Mouse (Mus musculus) intestine, embryonic 16.5 days (tissue): ENCODE data around the gene Slirp. TPM values are rescaled to one million over a fixed set of nuclear protein-coding genes. Genes with fewer than 3 reads are reported as not detected.

Experiments used
- ATAC-seq: fragments of 200-750 bp; cut with Nextera tagmentation; 2 replicates; pipeline ENCODE4 v1.8.0; 2017; ENCODE audit warnings: moderate TSS enrichment, moderate library complexity
- H3K27ac ChIP-seq: fragments of 300-500 bp; sonication (generic); 2 replicates; pipeline ENCODE4 v1.5.1; 2014; ENCODE audit warnings: mild to moderate bottlenecking, low read length
- H3K27me3 ChIP-seq: fragments of 300-500 bp; sonication (generic); replicated peaks from 2 replicates; pipeline ENCODE4 v1.6.1; 2014; ENCODE audit warnings: low read length, control low read depth, mixed read lengths; ENCODE audit not compliant: control insufficient read depth, insufficient read depth
- H3K36me3 ChIP-seq: fragments of 300-500 bp; sonication (generic); 2 replicates; pipeline ENCODE4 v1.6.1; 2014; ENCODE audit warnings: low read length, control low read depth; ENCODE audit not compliant: control insufficient read depth, insufficient read depth
- H3K4me1 ChIP-seq: fragments of 300-500 bp; sonication (generic); 2 replicates; pipeline ENCODE4 v1.6.1; 2014; ENCODE audit warnings: low read length, control low read depth, mixed read lengths; ENCODE audit not compliant: control insufficient read depth, insufficient read depth
- H3K4me2 ChIP-seq: fragments of 300-500 bp; sonication (generic); 2 replicates; pipeline ENCODE4 v1.6.1; 2014; ENCODE audit warnings: low read depth, low read length, control low read depth
- H3K4me3 ChIP-seq: fragments of 300-500 bp; sonication (generic); 2 replicates; pipeline ENCODE4 v1.5.1; 2014; ENCODE audit warnings: mild to moderate bottlenecking, low read length
- H3K9ac ChIP-seq: fragments of 300-500 bp; sonication (generic); 2 replicates; pipeline ENCODE4 v1.6.1; 2014; ENCODE audit warnings: low read depth, low read length
- H3K9me3 ChIP-seq: fragments of 300-500 bp; sonication (generic); 2 replicates; pipeline ENCODE4 v1.6.1; 2016; ENCODE audit warnings: low read length, control low read depth; ENCODE audit not compliant: control insufficient read depth
- WGBS: fragments of 180-500 bp; shearing (Covaris S2); extraction: QIAGEN DNeasy Blood & Tissue Kit; methylation state at CpG from one replicate; pipeline ENCODE4 v1.1.7; 2014; 5-methylcytosine and 5-hydroxymethylcytosine counted together
- polyA plus RNA-seq: library from polyadenylated mRNA; unstranded; fragments of >200 nt; fragmentation: Nextera tagmentation; extraction: Ambion mirVana; gene quantifications from 2 replicates; pipeline ENCODE4 v1.2.1, GENCODE M21; 2015

Slirp gene
- polyA plus RNA-seq = 258 and 261 TPM in 2 replicates

DNA sequence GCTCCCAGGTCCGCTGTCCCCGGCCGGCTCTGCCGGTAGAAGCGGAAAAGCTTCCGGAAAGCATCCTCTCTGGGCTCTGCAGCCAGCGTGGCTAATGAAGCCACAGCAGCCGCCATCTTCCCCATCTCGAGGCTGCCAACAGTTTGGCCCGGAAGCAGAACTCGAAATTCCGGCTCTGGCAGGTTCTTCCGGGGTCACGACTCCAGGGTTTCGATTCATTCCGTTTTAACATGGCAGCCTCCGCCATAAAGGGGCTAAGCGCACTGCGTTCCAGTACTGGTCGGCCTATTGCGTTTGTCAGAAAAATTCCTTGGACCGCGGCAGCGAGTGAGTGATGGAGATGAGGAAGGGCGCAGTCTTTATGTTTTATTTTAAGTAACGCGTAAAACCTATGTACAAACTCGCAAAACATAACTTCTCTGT lies at the start of gene Slirp, which contains the start of gene Alkbh1:
Gene Slirp (plus strand): TSS at position 197 of the 423 bp plus-strand sequence.
Gene Alkbh1 (minus strand): TSS at position 318 of the 423 bp plus-strand sequence.
- peak within 1 kb of the TSS; percentile 99 for H3K9ac ChIP-seq
- H3K4me3 ChIP-seq = peak within 1 kb of the TSS; percentile 99
- peak; percentile 93 for ATAC-seq
- H3K27me3 ChIP-seq = no peaks in the 10 kb centered on the region
- peak within 1 kb of the TSS; percentile 72 for H3K4me2 ChIP-seq
- H3K9me3 ChIP-seq = no peaks in the 10 kb centered on the region
- peaks cover 11% of the 10 kb centered on the region for H3K4me1 ChIP-seq
- under 1% methylated on average over 28 of the region's 28 CpGs for WGBS
- peak within 1 kb of the TSS; percentile 83 for H3K27ac ChIP-seq
- H3K36me3 ChIP-seq = peaks cover 11% of the 10 kb centered on the region

DNA sequence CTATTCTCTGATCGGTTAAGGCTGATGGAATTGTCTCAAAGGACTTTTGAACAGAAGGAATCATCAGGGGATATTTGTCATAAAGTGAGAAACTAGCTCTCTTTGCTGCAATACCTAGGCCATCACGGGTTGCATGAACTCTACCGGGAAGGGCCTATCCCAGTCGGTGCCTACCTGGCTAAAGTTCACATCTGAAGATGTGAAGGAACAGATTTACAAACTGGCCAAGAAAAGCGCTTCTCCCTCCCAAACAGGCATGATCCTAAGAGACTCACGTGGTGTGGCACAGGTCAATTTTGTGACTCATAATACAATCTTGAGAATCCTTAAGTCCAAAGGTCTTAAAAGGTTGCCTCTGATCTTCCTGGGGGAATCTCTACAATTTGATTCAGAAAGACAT lies 49.4 kb upstream of the Slirp start:
- no peak overlapping the region for H3K4me2 ChIP-seq
- no peaks in the 10 kb centered on the region for H3K9me3 ChIP-seq
- H3K4me3 ChIP-seq = no peak overlapping the region
- WGBS = 73% methylated on average over 6 of the region's 6 CpGs
- no peaks in the 10 kb centered on the region for H3K27me3 ChIP-seq
- ATAC-seq = peak; percentile 61
- no peak overlapping the region for H3K9ac ChIP-seq
- H3K27ac ChIP-seq = peak overlapping the region; percentile 29; the same call in 1 of the 2 replicates
- H3K36me3 ChIP-seq = no peaks in the 10 kb centered on the region
- H3K4me1 ChIP-seq = peaks cover 7% of the 10 kb centered on the region; the same call in 1 of the 2 replicates

DNA sequence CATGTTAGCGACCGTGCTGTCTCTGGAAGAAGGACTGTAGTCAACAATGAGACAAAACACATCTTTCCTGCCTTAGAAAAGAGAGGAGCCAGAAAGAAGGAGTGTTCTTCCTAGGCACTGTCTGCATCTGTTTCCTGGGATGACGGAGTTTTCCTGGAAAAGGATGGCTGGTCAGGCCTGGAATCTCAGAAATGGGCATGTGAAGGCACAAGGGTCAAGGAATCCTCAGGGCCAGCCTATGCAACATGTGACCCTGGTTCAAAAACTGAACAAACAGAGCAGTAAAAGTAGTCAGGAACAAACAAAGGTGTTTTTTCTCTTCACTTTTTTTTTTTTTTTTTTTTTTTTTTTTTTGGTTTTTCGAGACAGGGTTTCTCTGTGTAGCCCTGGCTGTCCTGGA lies 46.6 kb upstream of the Slirp start:
- 83% methylated on average over 4 of the region's 4 CpGs for WGBS
- Histone ChIP-seq H3K4me3 (no peak overlapping the region), H3K27ac (no peak overlapping the region), H3K4me2 (no peak overlapping the region), H3K27me3 (no peaks in the 10 kb centered on the region), H3K36me3 (no peaks in the 10 kb centered on the region), H3K9me3 (no peaks in the 10 kb centered on the region), H3K4me1 (peaks cover 7% of the 10 kb centered on the region; the same call in 1 of the 2 replicates), H3K9ac (no peak overlapping the region)
- ATAC-seq = no peak

DNA sequence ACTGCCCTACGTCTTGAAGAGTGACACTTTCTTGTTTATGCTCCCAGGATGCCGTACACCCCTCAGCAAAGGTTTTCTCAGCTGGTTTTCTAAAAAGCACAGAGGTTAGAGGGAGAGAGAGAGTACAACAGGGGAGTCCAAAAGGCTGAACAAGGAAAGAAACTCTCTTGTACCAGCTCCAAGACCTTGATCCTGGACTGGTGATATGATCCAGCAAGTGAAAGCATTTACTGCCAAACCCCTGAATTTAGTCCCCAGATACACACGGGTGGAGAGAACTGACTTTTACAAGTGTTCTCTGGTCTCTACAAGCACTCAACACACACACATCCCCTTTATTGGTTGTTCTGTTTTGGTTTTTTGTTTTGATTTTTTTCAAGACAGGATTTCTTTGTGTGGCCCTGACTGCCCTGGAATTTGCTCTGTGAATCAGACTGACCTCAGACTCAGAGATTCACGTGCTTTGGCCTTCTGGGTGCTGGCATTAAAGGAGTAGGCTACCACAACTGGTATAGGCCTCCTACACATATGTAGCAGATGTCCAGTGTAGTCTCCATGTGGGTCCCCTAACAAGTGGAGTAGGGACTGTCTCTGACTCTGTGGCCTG lies 45.8 kb upstream of the Slirp start:
- ATAC-seq = no peak
- Histone ChIP-seq H3K27ac (peak overlapping the region; percentile 16; the same call in 1 of the 2 replicates), H3K36me3 (no peaks in the 10 kb centered on the region)

DNA sequence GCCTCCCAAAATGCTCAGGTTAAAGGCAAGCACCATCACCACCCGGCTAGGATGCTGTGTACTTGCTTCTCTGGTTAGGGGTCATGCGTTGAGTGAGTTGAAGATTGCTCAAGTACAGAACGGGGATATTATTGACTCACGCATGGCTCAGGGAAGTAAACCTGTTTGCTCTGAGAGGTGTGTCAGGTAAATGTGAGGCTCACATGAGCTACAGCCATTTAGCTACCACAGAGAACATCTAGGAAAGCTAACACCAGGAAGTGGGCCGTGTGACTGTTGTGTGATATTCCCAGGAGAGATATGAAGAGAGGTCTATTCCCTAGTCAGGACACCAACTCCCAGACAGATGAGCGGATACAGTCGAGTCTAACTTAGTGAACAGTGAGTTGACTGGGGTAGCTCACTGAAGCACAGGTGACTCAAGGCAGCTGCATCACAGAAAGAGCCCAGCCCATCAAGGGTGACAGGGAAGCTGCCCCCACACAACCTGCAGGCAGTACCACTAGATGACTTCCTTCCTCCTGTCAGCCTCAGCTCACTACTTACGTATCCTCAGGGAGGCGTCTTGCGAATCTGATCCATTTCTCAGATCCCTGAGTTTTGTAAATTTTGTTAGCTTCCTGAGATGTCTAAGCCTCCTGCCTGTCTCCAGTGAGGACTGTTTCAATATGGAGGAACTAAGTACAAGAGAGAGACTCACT lies 44.4 kb upstream of the Slirp start:
- WGBS = 74% methylated on average over 10 of the region's 10 CpGs
- H3K9ac ChIP-seq = no peak overlapping the region
- 0 out of 2 replicates have a peak, but pooled peaks cover 5% of the 10 kb centered on the region for H3K4me1 ChIP-seq
- no peak overlapping the region for H3K4me3 ChIP-seq
- H3K27me3 ChIP-seq = no peaks in the 10 kb centered on the region
- no peaks in the 10 kb centered on the region for H3K36me3 ChIP-seq
- peak; percentile 81 for ATAC-seq
- no peak overlapping the region for H3K4me2 ChIP-seq
- H3K27ac ChIP-seq = peak overlapping the region; percentile 75
- no peaks in the 10 kb centered on the region for H3K9me3 ChIP-seq

More for the DNA sequence above, 45.8 kb upstream of the Slirp start:
- 64% methylated on average over 4 of the region's 4 CpGs for WGBS
- H3K9me3 ChIP-seq = no peaks in the 10 kb centered on the region
- H3K4me1 ChIP-seq = peaks cover 7% of the 10 kb centered on the region; the same call in 1 of the 2 replicates
- no peaks in the 10 kb centered on the region for H3K27me3 ChIP-seq
- 0 out of 2 replicates have a peak overlapping the region, but pooled peaks have one; percentile 21 for H3K9ac ChIP-seq
- no peak overlapping the region for H3K4me3 ChIP-seq
- no peak overlapping the region for H3K4me2 ChIP-seq

DNA sequence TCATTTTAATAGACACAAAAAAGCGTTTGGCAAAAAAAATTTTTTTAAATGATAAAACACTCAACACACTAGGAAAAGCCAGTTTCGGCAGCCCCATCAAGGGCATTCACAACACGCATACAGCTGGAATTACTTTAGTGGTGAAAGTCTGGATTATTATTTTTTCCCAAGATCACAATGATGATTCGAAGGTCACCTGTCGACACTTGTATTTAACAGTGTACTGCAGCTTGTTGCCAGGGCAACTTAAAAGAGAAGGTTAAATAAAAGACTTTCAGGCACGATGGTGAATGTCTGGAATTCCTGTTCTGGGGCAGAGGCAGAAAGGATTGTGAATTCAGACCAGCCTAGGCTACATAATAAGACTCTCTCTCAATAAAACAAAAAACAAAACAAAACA lies 41.8 kb upstream of the Slirp start:
- H3K27ac ChIP-seq = no peak overlapping the region
- no peak overlapping the region for H3K4me2 ChIP-seq
- 0 out of 2 replicates have a peak, but pooled peaks cover 8% of the 10 kb centered on the region for H3K4me1 ChIP-seq
- H3K9ac ChIP-seq = no peak overlapping the region
- no peaks in the 10 kb centered on the region for H3K9me3 ChIP-seq
- 57% methylated on average over 6 of the region's 6 CpGs for WGBS
- H3K4me3 ChIP-seq = no peak overlapping the region
- no peaks in the 10 kb centered on the region for H3K27me3 ChIP-seq
- no peak for ATAC-seq
- no peaks in the 10 kb centered on the region for H3K36me3 ChIP-seq

DNA sequence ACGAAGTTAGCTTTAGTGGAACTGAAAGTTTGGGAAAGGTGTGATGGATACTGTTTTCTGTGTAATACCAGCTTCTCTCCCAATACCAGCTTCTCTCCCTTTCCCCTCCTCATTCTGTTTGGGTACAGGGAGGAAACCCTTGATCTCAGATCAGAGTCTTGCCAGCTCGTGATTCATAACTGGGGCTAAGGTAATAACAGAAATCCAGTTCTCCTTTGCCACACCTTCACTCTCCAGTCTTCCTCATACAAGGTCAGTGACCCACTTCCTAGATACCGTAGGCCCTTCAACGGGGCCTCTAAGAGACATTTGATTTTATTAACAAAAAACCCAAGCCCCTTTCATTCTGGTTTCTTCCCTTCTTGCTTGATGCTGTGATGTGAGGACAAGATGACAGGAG lies 38.5 kb upstream of the Slirp start:
- H3K9me3 ChIP-seq = no peaks in the 10 kb centered on the region
- peak; percentile 80 for ATAC-seq
- no peak overlapping the region for H3K4me2 ChIP-seq
- H3K27me3 ChIP-seq = no peaks in the 10 kb centered on the region
- peaks cover 13% of the 10 kb centered on the region for H3K4me1 ChIP-seq
- H3K36me3 ChIP-seq = no peaks in the 10 kb centered on the region
- H3K27ac ChIP-seq = peak overlapping the region; percentile 61
- no peak overlapping the region for H3K4me3 ChIP-seq
- 70% methylated on average over 4 of the region's 4 CpGs for WGBS
- no peak overlapping the region for H3K9ac ChIP-seq

DNA sequence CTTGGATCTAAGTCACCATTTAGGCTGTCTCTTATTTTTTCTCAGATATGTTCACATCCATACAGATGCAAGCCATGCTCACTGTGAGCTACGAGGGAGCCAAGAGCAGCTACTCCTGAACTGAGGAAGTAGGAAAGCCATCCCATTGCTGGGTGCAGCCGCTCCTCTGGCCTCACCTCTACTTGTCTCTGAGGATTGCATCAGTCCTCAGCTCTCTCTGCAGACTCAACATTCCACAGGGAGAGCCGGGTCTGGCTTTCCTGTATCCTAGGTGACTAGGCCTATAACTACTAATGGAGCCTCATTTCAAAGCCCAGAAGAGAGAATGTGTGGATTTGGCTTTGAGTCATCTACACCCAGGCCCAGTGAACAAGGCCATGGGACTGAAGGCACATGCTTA lies 38.0 kb upstream of the Slirp start:
- Histone ChIP-seq H3K9me3 (no peaks in the 10 kb centered on the region), H3K4me1 (peaks cover 13% of the 10 kb centered on the region), H3K36me3 (no peaks in the 10 kb centered on the region), H3K4me3 (no peak overlapping the region), H3K9ac (no peak overlapping the region), H3K4me2 (no peak overlapping the region), H3K27me3 (no peaks in the 10 kb centered on the region), H3K27ac (peak overlapping the region; percentile 55)
- peak; percentile 58 for ATAC-seq
- WGBS = 58% methylated on average over 3 of the region's 3 CpGs

DNA sequence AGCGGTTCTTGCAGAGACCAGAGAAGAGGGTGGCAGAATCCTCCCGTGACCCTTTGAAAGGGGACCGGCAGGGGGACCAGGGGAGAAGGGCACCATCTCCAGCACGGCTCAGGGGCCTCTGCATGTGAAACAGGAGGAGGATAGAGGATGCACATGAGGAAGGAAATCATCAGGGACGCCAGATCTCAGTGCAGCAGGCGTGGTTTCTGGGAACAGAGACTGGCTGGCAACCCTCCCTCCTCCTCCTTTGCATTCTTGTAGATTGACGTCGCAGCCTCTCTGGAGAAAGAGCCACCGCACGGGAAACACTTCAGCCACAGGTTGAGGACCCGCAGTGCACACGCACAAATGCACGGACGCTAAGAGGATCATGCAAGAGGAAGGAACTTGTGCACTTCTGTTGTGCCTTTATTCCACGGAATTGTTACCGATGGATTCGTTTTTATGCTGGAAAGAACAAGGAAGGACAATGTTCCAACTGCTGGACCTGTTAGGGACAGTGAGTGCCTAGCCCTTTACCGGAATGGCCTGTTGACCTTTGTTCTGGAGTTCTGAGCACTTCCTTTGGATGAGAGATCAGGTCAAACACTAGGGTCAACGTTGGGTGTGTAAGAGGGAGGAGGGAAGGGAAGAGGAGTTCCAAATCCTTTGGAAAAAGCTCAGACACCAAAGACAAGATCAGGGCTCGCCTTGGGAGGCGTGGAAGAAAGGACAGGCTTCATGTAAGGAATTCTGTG lies 35.7 kb upstream of the Slirp start:
- peak overlapping the region; percentile 24 for H3K4me3 ChIP-seq
- 27% methylated on average over 21 of the region's 21 CpGs for WGBS
- ATAC-seq = peak; percentile 43

More for the DNA sequence above, 35.7 kb upstream of the Slirp start:
- H3K9me3 ChIP-seq = no peaks in the 10 kb centered on the region
- H3K4me2 ChIP-seq = peak overlapping the region; percentile 42
- H3K27me3 ChIP-seq = no peaks in the 10 kb centered on the region
- peak overlapping the region; percentile 54 for H3K9ac ChIP-seq
- peaks cover 13% of the 10 kb centered on the region for H3K4me1 ChIP-seq
- no peaks in the 10 kb centered on the region for H3K36me3 ChIP-seq
- peak overlapping the region; percentile 73 for H3K27ac ChIP-seq
